10 mouse cellular contexts compared by ENCODE assay signal in genomic region chr11:57778349-57778748, GRCm38 (mm10). TPM values are rescaled to one million over a fixed set of nuclear protein-coding genes. Genes with fewer than 3 reads are reported as not detected.
DNase-seq lines count a peak whose midpoint lies in the region; ATAC-seq and TF ChIP-seq lines count a peak whose summit lies in the region.
"Had no signal": no experiment of that assay in that cellular context is flagged by ENCODE, and none has a peak within 500 bp of the region (broad histone marks: within the 10 kb centered on the region; RNA-seq: fewer than 3 reads in every experiment).

No protein-coding gene starts in this region.

- ATAC-seq in erythroid progenitor cell, adult 5-6 weeks (replicated peaks; ENCODE audit: low FRiP score, poor library complexity, severe bottlenecking), result peak; percentile 71
- ATAC-seq in intestine, embryonic 15.5 days, result peak; percentile 41; the same call in 1 of the 2 replicates
- no peak for ATAC-seq in liver, postnatal 0 days
- ATAC-seq in neutrophil, adult 5-6 weeks (ENCODE audit: extremely low read depth, insufficient number of reproducible peaks, low FRiP score, poor library complexity, severe bottlenecking), result peak; percentile 70

- H3K27ac ChIP-seq in bone marrow macrophage, adult 2 months (ENCODE audit: insufficient read depth, low read depth, low read length), result no peak overlapping the region
- 0 out of 2 replicates have a peak overlapping the region, but pooled peaks have one; percentile 11 for H3K27ac ChIP-seq in intestine, embryonic 15.5 days
- H3K27ac ChIP-seq in liver, postnatal 0 days (ENCODE audit: low read depth), result no peak overlapping the region

- no peak overlapping the region for H3K4me3 ChIP-seq in bone marrow macrophage, adult 2 months (ENCODE audit: insufficient read depth, low read length)
- no peak overlapping the region for H3K4me3 ChIP-seq in intestine, embryonic 15.5 days (replicated peaks)
- no peak overlapping the region for H3K4me3 ChIP-seq in liver, postnatal 0 days (ENCODE audit: low read depth, low read length)
- H3K4me3 ChIP-seq: erythroblast, embryonic 14.5 days; megakaryocyte, embryonic 14.5 days had no signal

- TF ChIP-seq POLR2A in bone marrow macrophage, adult 2 months (IDR thresholded peaks at IDR 0.05; ENCODE audit: borderline replicate concordance, low read depth, low read length), result no peak

- DNase-seq in ovary, postnatal 14 days (ENCODE audit: low spot score), result peak; percentile 28
- no peak for DNase-seq in ovary, postnatal 36 days (ENCODE audit: low spot score)
- peak; percentile 65 for DNase-seq in liver, postnatal 0 days
- no peak for DNase-seq in urinary bladder, postnatal 10 days (ENCODE audit: low spot score)

- peak; percentile 94 for TF ChIP-seq CTCF in bone marrow macrophage, adult 2 months (IDR thresholded peaks at IDR 0.05; ENCODE audit: low read depth, low read length)
- peak; percentile 97 for TF ChIP-seq CTCF in liver, postnatal 0 days (IDR thresholded peaks at IDR 0.05; ENCODE audit: low read depth)

- no peaks in the 10 kb centered on the region for H3K27me3 ChIP-seq in intestine, embryonic 15.5 days (replicated peaks)
- H3K27me3 ChIP-seq in liver, postnatal 0 days (ENCODE audit: insufficient read depth, low read length), result no peaks in the 10 kb centered on the region

- 26% methylated on average over 5 of the region's 5 CpGs for WGBS in intestine, embryonic 15.5 days
- WGBS in liver, postnatal 0 days (ENCODE audit: insufficient replicate concordance), result 38% methylated on average over 5 of the region's 5 CpGs

- H3K9me3 ChIP-seq in intestine, embryonic 15.5 days, result no peaks in the 10 kb centered on the region
- no peaks in the 10 kb centered on the region for H3K9me3 ChIP-seq in liver, postnatal 0 days (ENCODE audit: low read length)
- H3K9me3 ChIP-seq: megakaryocyte, embryonic 14.5 days had no signal

- no peak for TF ChIP-seq EP300 in liver, postnatal 0 days (IDR thresholded peaks at IDR 0.05; ENCODE audit: low read depth)

- H3K4me2 ChIP-seq in intestine, embryonic 15.5 days (replicated peaks), result no peak overlapping the region
- no peak overlapping the region for H3K4me2 ChIP-seq in liver, postnatal 0 days (ENCODE audit: low read depth, low read length)

- H3K36me3 ChIP-seq in intestine, embryonic 15.5 days, result no peaks in the 10 kb centered on the region
- peaks cover 8% of the 10 kb centered on the region for H3K36me3 ChIP-seq in liver, postnatal 0 days (replicated peaks; ENCODE audit: insufficient read depth, low read length)

- H3K4me1 ChIP-seq in bone marrow macrophage, adult 2 months (ENCODE audit: control insufficient read depth, insufficient read depth, low read length), result no peaks in the 10 kb centered on the region
- peaks cover 9% of the 10 kb centered on the region; the same call in 1 of the 2 replicates for H3K4me1 ChIP-seq in intestine, embryonic 15.5 days (replicated peaks)
- H3K4me1 ChIP-seq in liver, postnatal 0 days (ENCODE audit: insufficient read depth), result no peaks in the 10 kb centered on the region
- H3K4me1 ChIP-seq: megakaryocyte, embryonic 14.5 days had no signal

- H3K9ac ChIP-seq in intestine, embryonic 15.5 days, result no peak overlapping the region
- H3K9ac ChIP-seq in liver, postnatal 0 days (replicated peaks), result no peak overlapping the region

RNA-seq across cellular contexts. Expression of gene Sap30l, which starts 23.1 kb away (rescaled TPM):
- 26.1 and 28.4 TPM in 2 replicates for polyA plus RNA-seq in bone marrow macrophage, adult 2 months (2012; ENCODE audit: insufficient read depth, insufficient read length, missing spikeins)
- total RNA-seq in erythroid progenitor cell, adult 5-6 weeks (2015; ENCODE audit: low replicate concordance), result 1.8 and 11.7 TPM in 2 replicates
- 1.3 and 5.9 TPM in 2 replicates for total RNA-seq in erythroid progenitor cell, adult 5-6 weeks (2017; ENCODE audit: low replicate concordance)
- 11.2 and 12.0 TPM in 2 replicates for polyA plus RNA-seq in intestine, embryonic 15.5 days (2015; fragmentation: Nextera tagmentation; extraction: Ambion mirVana)
- polyA plus RNA-seq in liver, postnatal 0 days (2015; fragmentation: Nextera tagmentation; extraction: Ambion mirVana), result 5.8 and 7.1 TPM in 2 replicates
- 30.8 and 39.9 TPM in 2 replicates for total RNA-seq in neutrophil, adult 5-6 weeks (2017)

RNA-seq across cellular contexts. Expression of gene Hand1, which starts 54.3 kb away (rescaled TPM):
- not detected in 2 replicates for polyA plus RNA-seq in bone marrow macrophage, adult 2 months (2012; ENCODE audit: insufficient read depth, insufficient read length, missing spikeins)
- total RNA-seq in erythroid progenitor cell, adult 5-6 weeks (2015; ENCODE audit: low replicate concordance), result not detected in 2 replicates
- not detected in 2 replicates for total RNA-seq in erythroid progenitor cell, adult 5-6 weeks (2017; ENCODE audit: low replicate concordance)
- 25.9 and 27.5 TPM in 2 replicates for polyA plus RNA-seq in intestine, embryonic 15.5 days (2015; fragmentation: Nextera tagmentation; extraction: Ambion mirVana)
- 0.07 TPM in 1 of 2 replicates, not detected in the other for polyA plus RNA-seq in liver, postnatal 0 days (2015; fragmentation: Nextera tagmentation; extraction: Ambion mirVana)
- total RNA-seq in neutrophil, adult 5-6 weeks (2017), result not detected in 2 replicates
- polyA plus RNA-seq: erythroblast, embryonic 14.5 days had no signal

Comparison
In these comparisons a context has a peak if more than half of its experiments do, and no peak if none do; other contexts are left out.
1. DNase-seq: peak in ovary, postnatal 14 days (single experiment) and liver, postnatal 0 days (single experiment); none in ovary, postnatal 36 days (single experiment) and urinary bladder, postnatal 10 days (single experiment).
2. RNA of gene Hand1, which starts 54.3 kb away (polyA plus RNA-seq): 25.9 to 27.5 TPM in intestine, embryonic 15.5 days; 0.07 TPM in liver, postnatal 0 days and not detected in bone marrow macrophage, adult 2 months; every median in the first group is over 10 times any median in the second.